Mouse (Mus musculus) cortical plate, adult 2 months (tissue): ENCODE measurements at regions not wholly inside any gene's neighbourhood (a gene's known extent, or its start where the extent isn't known, plus 50 kb on each side); places are given as distances from the start of the nearest gene placed in this dataset.

Experiments used
- CTCF ChIP-seq: fragments of 200-500 bp; IDR thresholded peaks from 2 replicates; pipeline ENCODE4 v1.5.1; 2011; ENCODE audit warnings: mild to moderate bottlenecking, control low read depth, low read length; ENCODE audit not compliant: insufficient read depth; ENCODE audit errors: extremely low read depth
- POLR2A ChIP-seq: fragments of 200-500 bp; IDR thresholded peaks from 2 replicates; pipeline ENCODE4 v1.6.1; 2011; ENCODE audit warnings: mild to moderate bottlenecking, low read length, control low read depth; ENCODE audit not compliant: insufficient read depth; ENCODE audit errors: extremely low read depth

DNA sequence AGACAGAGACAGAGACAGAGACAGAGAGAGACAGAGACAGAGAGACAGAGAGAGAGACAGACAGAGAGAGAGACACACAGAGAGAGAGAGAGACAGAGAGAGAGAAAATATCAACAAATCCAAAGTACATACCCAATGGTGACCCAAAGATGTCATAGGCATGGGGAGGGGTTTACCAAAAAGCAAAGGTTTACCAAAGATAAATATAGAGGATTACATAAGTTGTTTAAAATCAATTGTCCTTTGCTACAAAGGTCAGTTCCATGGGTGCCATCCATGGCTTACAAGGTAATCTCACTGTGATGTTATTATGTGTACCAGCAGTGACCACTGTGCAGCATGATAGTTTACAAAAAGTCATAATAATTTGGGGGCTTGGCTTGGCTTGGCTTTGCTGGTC lies 88.7 kb upstream of the Trim24 start:
- TF ChIP-seq CTCF (no peak), POLR2A (no peak)
